Mouse (Mus musculus) intestine, postnatal 0 days (tissue): ENCODE data around the gene Ptprt. TPM values are rescaled to one million over a fixed set of nuclear protein-coding genes. Genes with fewer than 3 reads are reported as not detected.

Experiments used
- ATAC-seq: fragments of 200-750 bp; cut with Nextera tagmentation; 2 replicates; pipeline ENCODE4 v1.8.0; 2017; ENCODE audit warnings: mild to moderate bottlenecking, moderate TSS enrichment, moderate library complexity
- H3K27ac ChIP-seq: fragments of 300-500 bp; sonication (generic); 2 replicates; pipeline ENCODE4 v1.5.1; 2014; ENCODE audit warnings: mild to moderate bottlenecking, low read depth, low read length, moderate library complexity
- H3K27me3 ChIP-seq: fragments of 300-500 bp; sonication (generic); replicated peaks from 2 replicates; pipeline ENCODE4 v1.6.1; 2014; ENCODE audit warnings: low read length, mixed read lengths; ENCODE audit not compliant: control insufficient read depth, insufficient read depth
- H3K36me3 ChIP-seq: fragments of 300-500 bp; sonication (generic); 2 replicates; pipeline ENCODE4 v1.6.1; 2014; ENCODE audit warnings: mild to moderate bottlenecking, moderate library complexity; ENCODE audit not compliant: control insufficient read depth, insufficient read depth
- H3K4me1 ChIP-seq: fragments of 300-500 bp; sonication (generic); replicated peaks from 2 replicates; pipeline ENCODE4 v1.6.1; 2014; ENCODE audit warnings: antibody characterized with exemption, low read length, mixed read lengths; ENCODE audit not compliant: control insufficient read depth, insufficient read depth
- H3K4me2 ChIP-seq: fragments of 300-500 bp; sonication (generic); replicated peaks from 2 replicates; pipeline ENCODE4 v1.6.1; 2014; ENCODE audit warnings: low read depth, mild to moderate bottlenecking, moderate library complexity
- H3K4me3 ChIP-seq: fragments of 300-500 bp; sonication (generic); 2 replicates; pipeline ENCODE4 v1.5.1; 2014; ENCODE audit warnings: low read depth, low read length
- H3K9ac ChIP-seq: fragments of 300-500 bp; sonication (generic); 2 replicates; pipeline ENCODE4 v1.6.1; 2014; ENCODE audit warnings: mild to moderate bottlenecking, low read depth, low read length
- H3K9me3 ChIP-seq: fragments of 300-500 bp; sonication (generic); 2 replicates; pipeline ENCODE4 v1.6.1; 2016; ENCODE audit warnings: mixed run types; ENCODE audit not compliant: control insufficient read depth
- CTCF ChIP-seq: sonication (generic); IDR thresholded peaks from 2 replicates; pipeline ENCODE4 v1.5.1; 2016; ENCODE audit warnings: low read depth, mild to moderate bottlenecking, control low read depth, antibody characterized with exemption, moderate library complexity
- WGBS: fragments of 180-500 bp; shearing (Covaris S2); extraction: QIAGEN DNeasy Blood & Tissue Kit; methylation state at CpG from one replicate; pipeline ENCODE4 v1.1.7; 2014; 5-methylcytosine and 5-hydroxymethylcytosine counted together
- polyA plus RNA-seq: library from polyadenylated mRNA; unstranded; fragments of >200 nt; fragmentation: Nextera tagmentation; extraction: Ambion mirVana; gene quantifications from 2 replicates; pipeline ENCODE4 v1.2.1, GENCODE M21; 2015

The Ptprt gene
- polyA plus RNA-seq, 1 experiment from 2014 or later, result 0.59 TPM

GRCm38 (mm10) chr2:162377309-162377708 lies 283.6 kb downstream of the Ptprt start:
- H3K4me3 ChIP-seq, result no peak overlapping the region
- H3K4me1 ChIP-seq, result no peaks in the 10 kb centered on the region
- WGBS, result 76% methylated on average over 7 of the region's 7 CpGs
- H3K27me3 ChIP-seq, result no peaks in the 10 kb centered on the region
- no peak overlapping the region for H3K4me2 ChIP-seq
- no peaks in the 10 kb centered on the region for H3K36me3 ChIP-seq
- no peak overlapping the region for H3K27ac ChIP-seq
- ATAC-seq, result no peak
- no peak for TF ChIP-seq CTCF
- H3K9me3 ChIP-seq, result no peaks in the 10 kb centered on the region
- no peak overlapping the region for H3K9ac ChIP-seq

- no peak overlapping the region for H3K4me3 ChIP-seq
- H3K27me3 ChIP-seq, result no peaks in the 10 kb centered on the region
- H3K9me3 ChIP-seq, result no peaks in the 10 kb centered on the region
- no peak for ATAC-seq
- no peaks in the 10 kb centered on the region for H3K4me1 ChIP-seq
- no peak overlapping the region for H3K9ac ChIP-seq
- H3K27ac ChIP-seq, result no peak overlapping the region
- no peak overlapping the region for H3K4me2 ChIP-seq
- 46% methylated on average over 1 of the region's 1 CpGs for WGBS
- H3K36me3 ChIP-seq, result no peaks in the 10 kb centered on the region
- TF ChIP-seq CTCF, result no peak
These were observed 311.9 kb downstream of the Ptprt start for GRCm38 (mm10) chr2:162349047-162349446.

- Histone ChIP-seq H3K4me3 (no peak overlapping the region), H3K4me1 (no peaks in the 10 kb centered on the region), H3K27me3 (no peaks in the 10 kb centered on the region), H3K27ac (no peak overlapping the region), H3K9ac (no peak overlapping the region), H3K4me2 (no peak overlapping the region), H3K36me3 (no peaks in the 10 kb centered on the region), H3K9me3 (no peaks in the 10 kb centered on the region)
- 57% methylated on average over 2 of the region's 2 CpGs for WGBS
- no peak for ATAC-seq
- TF ChIP-seq CTCF, result no peak
These were observed 319.1 kb downstream of the Ptprt start for GRCm38 (mm10) chr2:162341846-162342245.

- WGBS, result 86% methylated on average over 1 of the region's 1 CpGs
These were observed 320.7 kb downstream of the Ptprt start for GRCm38 (mm10) chr2:162340231-162340630.

GRCm38 (mm10) chr2:162332066-162332683 lies 328.8 kb downstream of the Ptprt start:
- no peak overlapping the region for H3K9ac ChIP-seq

More at GRCm38 (mm10) chr2:162340231-162340630, 320.7 kb downstream of the Ptprt start:
- no peaks in the 10 kb centered on the region for H3K27me3 ChIP-seq
- no peak overlapping the region for H3K4me2 ChIP-seq
- no peak overlapping the region for H3K4me3 ChIP-seq
- no peak overlapping the region for H3K9ac ChIP-seq
- H3K27ac ChIP-seq, result no peak overlapping the region
- ATAC-seq, result no peak
- H3K4me1 ChIP-seq, result no peaks in the 10 kb centered on the region
- no peak for TF ChIP-seq CTCF
- H3K9me3 ChIP-seq, result no peaks in the 10 kb centered on the region
- H3K36me3 ChIP-seq, result no peaks in the 10 kb centered on the region

DNA sequence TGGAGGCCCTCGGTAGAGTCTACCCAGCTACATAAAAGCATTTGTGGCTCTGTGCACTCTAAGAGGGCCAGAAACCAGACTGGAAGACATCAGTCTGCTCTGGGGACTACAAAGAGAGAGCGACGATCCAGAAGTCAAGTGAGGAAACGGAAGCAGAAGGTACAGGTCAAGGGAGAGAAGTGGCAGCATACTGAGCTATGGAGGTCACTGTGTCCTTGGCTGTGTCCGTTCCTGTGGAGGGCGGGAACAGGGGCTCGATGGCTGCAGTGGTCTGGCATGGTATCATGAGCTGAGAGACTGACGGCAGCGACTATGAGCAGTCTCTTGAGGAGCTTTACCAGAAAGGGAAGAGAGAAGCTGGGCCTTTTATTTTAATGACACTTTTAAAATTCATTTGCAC lies 331.5 kb downstream of the Ptprt start:
- WGBS, result 89% methylated on average over 9 of the region's 9 CpGs
- H3K27me3 ChIP-seq, result no peaks in the 10 kb centered on the region

More at GRCm38 (mm10) chr2:162332066-162332683, 328.8 kb downstream of the Ptprt start:
- 87% methylated on average over 5 of the region's 5 CpGs for WGBS
- TF ChIP-seq CTCF, result no peak
- no peak for ATAC-seq
- Histone ChIP-seq H3K27me3 (no peaks in the 10 kb centered on the region), H3K9me3 (no peaks in the 10 kb centered on the region), H3K4me2 (no peak overlapping the region), H3K4me1 (no peaks in the 10 kb centered on the region), H3K27ac (no peak overlapping the region), H3K4me3 (no peak overlapping the region), H3K36me3 (no peaks in the 10 kb centered on the region)

DNA sequence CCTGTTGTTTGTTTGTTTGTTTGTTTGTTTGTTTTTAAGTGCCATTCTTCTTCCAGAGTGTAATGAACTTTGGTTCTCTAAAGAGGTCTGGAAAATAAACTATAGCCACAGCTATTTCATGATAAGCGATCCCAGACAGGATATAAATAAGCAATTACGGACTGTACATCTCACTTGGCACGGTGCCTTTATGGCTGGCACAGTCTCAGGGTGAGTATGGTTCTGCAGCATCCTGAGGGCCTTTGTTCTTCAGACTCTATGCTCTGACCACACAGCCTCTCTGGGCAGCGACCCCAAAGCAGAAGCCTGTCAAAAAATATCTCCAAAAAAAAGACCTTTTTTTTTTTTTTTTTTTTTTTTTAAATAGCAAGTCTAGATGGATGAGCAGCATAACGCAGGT lies 338.5 kb downstream of the Ptprt start:
- no peak for ATAC-seq
- WGBS, result 79% methylated on average over 5 of the region's 5 CpGs
- TF ChIP-seq CTCF, result no peak

More for the DNA sequence above, 331.5 kb downstream of the Ptprt start:
- H3K36me3 ChIP-seq, result no peaks in the 10 kb centered on the region
- H3K4me3 ChIP-seq, result no peak overlapping the region
- H3K4me2 ChIP-seq, result no peak overlapping the region
- no peaks in the 10 kb centered on the region for H3K4me1 ChIP-seq
- ATAC-seq, result no peak
- no peak overlapping the region for H3K27ac ChIP-seq
- TF ChIP-seq CTCF, result no peak
- H3K9ac ChIP-seq, result no peak overlapping the region
- H3K9me3 ChIP-seq, result no peaks in the 10 kb centered on the region

More for the DNA sequence above, 338.5 kb downstream of the Ptprt start:
- no peaks in the 10 kb centered on the region for H3K27me3 ChIP-seq
- H3K9me3 ChIP-seq, result no peaks in the 10 kb centered on the region
- no peak overlapping the region for H3K27ac ChIP-seq
- H3K9ac ChIP-seq, result no peak overlapping the region
- H3K4me1 ChIP-seq, result no peaks in the 10 kb centered on the region
- H3K4me3 ChIP-seq, result no peak overlapping the region
- no peaks in the 10 kb centered on the region for H3K36me3 ChIP-seq
- no peak overlapping the region for H3K4me2 ChIP-seq
